Mouse (Mus musculus): Measurements from ENCODE around the gene R3hdml.

Gene R3hdml

GRCm38 (mm10) chr2:163540231-163541117 is 48.4 kb downstream of the R3hdml start:
- DNase-seq (ENCODE audit: low spot score): no peak

GRCm38 (mm10) chr2:163541568-163542182 is 49.6 kb downstream of the R3hdml start:
- DNase-seq (ENCODE audit: low spot score): no peak

DNA sequence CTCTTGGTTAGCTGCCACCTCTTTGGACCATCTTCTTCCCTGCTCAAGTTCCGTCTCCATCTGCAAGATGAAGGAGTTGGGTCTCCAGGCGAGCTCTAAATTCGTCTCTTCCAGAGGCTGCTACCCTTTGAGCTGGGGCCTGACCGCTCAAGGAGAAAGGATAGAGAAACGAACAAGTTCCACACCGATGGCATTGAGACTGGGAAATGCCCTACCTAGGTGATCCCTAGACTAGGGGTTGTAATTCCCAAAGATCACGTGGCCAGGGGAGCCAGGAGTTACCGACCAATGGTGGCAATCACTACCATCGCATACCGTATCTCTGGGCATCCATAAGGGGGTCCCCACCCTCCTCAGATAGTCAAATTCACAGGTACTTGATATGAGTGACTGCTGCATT is 50.6 kb downstream of the R3hdml start:
- DNase-seq (ENCODE audit: low spot score): no peak

GRCm38 (mm10) chr2:163546623-163547318 is 54.7 kb downstream of the R3hdml start:
- no peak for DNase-seq (ENCODE audit: low spot score)

DNA sequence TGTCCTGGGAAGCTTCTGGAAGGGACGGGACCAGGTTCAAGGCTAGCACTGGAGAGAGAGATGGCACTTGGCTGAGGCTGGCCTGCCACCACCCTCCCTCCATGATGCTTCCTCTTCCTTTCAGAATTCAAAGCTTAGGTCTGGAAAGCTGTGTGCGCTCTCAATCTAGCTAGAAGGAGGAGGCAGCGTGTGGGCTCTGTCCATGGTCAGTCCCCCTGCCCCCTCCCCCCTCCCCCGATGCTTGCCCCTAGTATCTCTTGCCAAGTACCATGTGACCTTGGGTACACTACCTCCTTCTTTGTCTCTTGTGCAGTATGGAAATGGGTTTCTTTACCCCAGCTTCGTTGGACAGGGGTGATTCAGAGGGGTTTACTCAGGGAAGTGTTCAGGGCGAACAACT is 56.7 kb downstream of the R3hdml start:
- DNase-seq (ENCODE audit: low spot score): no peak

- no peak for DNase-seq (ENCODE audit: low spot score)
Observed at GRCm38 (mm10) chr2:163549786-163550185, 57.7 kb downstream of the R3hdml start.

All from left cerebral cortex, adult 11 months (tissue).